Mouse (Mus musculus) hindbrain, embryonic 14.5 days (tissue): ENCODE results near the gene Ncaph2. TPM values are rescaled to one million over a fixed set of nuclear protein-coding genes. Genes with fewer than 3 reads are reported as not detected.

Source experiments
- ATAC-seq: fragments of 200-750 bp; cut with Nextera tagmentation; 2 replicates; pipeline ENCODE4 v1.8.0; 2017; ENCODE audit warnings: moderate number of reproducible peaks, mild to moderate bottlenecking, moderate TSS enrichment, moderate library complexity; ENCODE audit not compliant: low FRiP score
- DNase-seq: peaks from one replicate; pipeline ENCODE4 v3.0.0-alpha.2; 2015; ENCODE audit warnings: low spot score
- H3K27ac ChIP-seq: fragments of 300-500 bp; sonication (generic); 2 replicates; pipeline ENCODE4 v1.5.1; 2014; ENCODE audit warnings: mild to moderate bottlenecking, moderate library complexity
- H3K27me3 ChIP-seq: fragments of 300-500 bp; sonication (generic); 2 replicates; pipeline ENCODE4 v1.6.1; 2014; ENCODE audit warnings: mild to moderate bottlenecking, low read length, mixed read lengths; ENCODE audit not compliant: control insufficient read depth, insufficient read depth
- H3K36me3 ChIP-seq: fragments of 300-500 bp; sonication (generic); replicated peaks from 2 replicates; pipeline ENCODE4 v1.6.1; 2014; ENCODE audit not compliant: control insufficient read depth, insufficient read depth
- H3K4me1 ChIP-seq: fragments of 300-500 bp; sonication (generic); replicated peaks from 2 replicates; pipeline ENCODE4 v1.6.1; 2014; ENCODE audit warnings: antibody characterized with exemption, low read length, mixed read lengths; ENCODE audit not compliant: control insufficient read depth, insufficient read depth
- H3K4me2 ChIP-seq: fragments of 300-500 bp; sonication (generic); replicated peaks from 2 replicates; pipeline ENCODE4 v1.6.1; 2014; ENCODE audit warnings: mild to moderate bottlenecking, moderate library complexity
- H3K4me3 ChIP-seq: fragments of 300-500 bp; sonication (generic); replicated peaks from 2 replicates; pipeline ENCODE4 v1.5.1; 2014; ENCODE audit warnings: mild to moderate bottlenecking, low read length
- H3K9ac ChIP-seq: fragments of 300-500 bp; sonication (generic); 2 replicates; pipeline ENCODE4 v1.6.1; 2014
- H3K9me3 ChIP-seq: fragments of 300-500 bp; sonication (generic); 2 replicates; pipeline ENCODE4 v1.6.1; 2016; ENCODE audit warnings: low read length; ENCODE audit not compliant: control insufficient read depth
- WGBS: fragments of 180-500 bp; shearing (Covaris S2); extraction: QIAGEN DNeasy Blood & Tissue Kit; methylation state at CpG from one replicate; pipeline ENCODE4 v1.1.7; 2014; 5-methylcytosine and 5-hydroxymethylcytosine counted together
- polyA plus RNA-seq: library from polyadenylated mRNA; unstranded; fragments of >200 nt; fragmentation: Nextera tagmentation; extraction: Ambion mirVana; gene quantifications from 2 replicates; pipeline ENCODE4 v1.2.1, GENCODE M21; 2014

Gene Ncaph2
- 94.7 and 112 TPM in 2 replicates for polyA plus RNA-seq

GRCm38 (mm10) chr15:89355241-89356187 is at the start of gene Ncaph2, which contains the start of gene Lmf2:
TSS of gene Ncaph2 (plus strand) at chr15:89355719.
TSS of gene Lmf2 (minus strand) at chr15:89355659.
- no peaks in the 10 kb centered on the region for H3K27me3 ChIP-seq
- DNase-seq (peak; percentile 99), ATAC-seq (peak; percentile 93)
- peaks cover 19% of the 10 kb centered on the region for H3K4me1 ChIP-seq
- peak within 1 kb of the TSS; percentile 84 for H3K9ac ChIP-seq
- H3K4me2 ChIP-seq: peak within 1 kb of the TSS; percentile 80
- H3K36me3 ChIP-seq: peaks cover 33% of the 10 kb centered on the region
- under 1% methylated on average over 64 of the region's 64 CpGs for WGBS
- peak within 1 kb of the TSS; percentile 90 for H3K4me3 ChIP-seq
- H3K27ac ChIP-seq: peak within 1 kb of the TSS; percentile 85
- H3K9me3 ChIP-seq: no peaks in the 10 kb centered on the region

DNA sequence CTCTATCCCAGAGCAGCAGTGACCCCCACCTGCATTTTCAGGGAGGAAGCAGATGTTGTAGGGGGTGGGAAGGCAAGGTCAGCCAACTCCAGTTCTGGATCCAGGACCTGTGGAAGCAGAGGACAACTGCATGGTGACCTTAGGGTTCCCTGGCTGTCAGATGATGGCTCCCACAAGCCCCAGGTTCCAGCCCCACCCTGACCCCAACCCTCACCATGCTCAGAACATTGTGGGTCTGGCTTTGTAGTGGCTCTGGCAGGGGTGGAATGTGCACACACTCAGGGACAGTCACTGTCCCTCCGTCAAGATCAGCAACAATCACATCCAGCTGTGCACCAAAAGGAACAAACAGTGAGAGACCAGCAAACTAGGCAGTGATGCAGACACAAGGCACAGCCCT is 49.6 kb upstream of the Ncaph2 start:
- Histone ChIP-seq H3K27ac (no peak overlapping the region), H3K4me3 (no peak overlapping the region), H3K4me2 (no peak overlapping the region), H3K36me3 (peaks cover 66% of the 10 kb centered on the region), H3K4me1 (peaks cover 7% of the 10 kb centered on the region; the same call in 1 of the 2 replicates), H3K9me3 (no peaks in the 10 kb centered on the region), H3K9ac (no peak overlapping the region), H3K27me3 (no peaks in the 10 kb centered on the region)
- no peak for ATAC-seq
- WGBS: 87% methylated on average over 1 of the region's 1 CpGs
- DNase-seq: no peak

GRCm38 (mm10) chr15:89307461-89307860 is 48.1 kb upstream of the Ncaph2 start:
- 94% methylated on average over 13 of the region's 13 CpGs for WGBS
- no peaks in the 10 kb centered on the region for H3K27me3 ChIP-seq
- H3K9ac ChIP-seq: no peak overlapping the region
- no peak overlapping the region for H3K4me3 ChIP-seq
- DNase-seq: no peak
- peaks cover 51% of the 10 kb centered on the region for H3K36me3 ChIP-seq
- no peak overlapping the region for H3K4me2 ChIP-seq
- no peak for ATAC-seq
- no peaks in the 10 kb centered on the region for H3K9me3 ChIP-seq
- H3K27ac ChIP-seq: no peak overlapping the region
- H3K4me1 ChIP-seq: peaks cover 14% of the 10 kb centered on the region

DNA sequence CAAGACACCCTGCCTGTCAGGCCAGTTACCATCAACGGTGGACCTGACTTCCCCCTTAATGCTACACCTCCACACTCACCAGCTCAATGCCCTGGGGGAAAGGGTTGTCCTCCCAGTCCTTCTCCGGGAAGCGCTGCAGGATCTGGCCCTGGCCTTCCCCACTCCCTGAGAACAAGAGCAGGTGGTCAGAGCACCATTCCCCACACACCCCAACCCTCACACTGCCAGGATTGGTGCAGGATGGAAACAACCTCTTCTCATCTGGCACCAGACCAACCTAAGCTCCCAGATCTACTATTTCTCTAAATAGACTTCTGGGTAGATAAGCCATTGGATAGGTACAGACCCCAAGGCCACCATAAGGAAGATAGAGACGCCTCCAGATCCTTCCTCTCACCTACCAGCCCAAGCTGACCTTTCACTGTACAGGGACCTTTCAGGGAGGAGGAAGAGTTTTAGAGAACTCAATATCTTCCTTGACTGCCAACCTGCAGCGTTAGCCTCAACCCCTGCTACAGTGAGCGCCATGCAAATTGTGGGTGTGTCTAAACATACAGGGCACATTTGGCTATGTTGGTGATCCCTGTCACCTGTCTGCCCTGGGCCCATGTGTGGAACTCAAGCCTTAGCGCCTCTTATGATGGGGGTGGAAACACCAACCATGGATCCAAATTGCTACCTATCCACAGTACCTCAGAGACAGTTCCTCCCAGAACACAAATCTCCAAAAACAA is 46.9 kb upstream of the Ncaph2 start:
- Histone ChIP-seq H3K27ac (no peak overlapping the region), H3K9ac (no peak overlapping the region), H3K9me3 (no peaks in the 10 kb centered on the region), H3K4me2 (no peak overlapping the region), H3K36me3 (peaks cover 40% of the 10 kb centered on the region), H3K4me1 (peaks cover 23% of the 10 kb centered on the region), H3K27me3 (no peaks in the 10 kb centered on the region), H3K4me3 (no peak overlapping the region)
- no peak for ATAC-seq
- no peak for DNase-seq
- WGBS: 88% methylated on average over 7 of the region's 7 CpGs

- Histone ChIP-seq H3K27me3 (no peaks in the 10 kb centered on the region), H3K36me3 (peaks cover 25% of the 10 kb centered on the region), H3K27ac (no peak overlapping the region), H3K9ac (no peak overlapping the region), H3K4me3 (no peak overlapping the region), H3K4me2 (no peak overlapping the region), H3K4me1 (peaks cover 33% of the 10 kb centered on the region), H3K9me3 (no peaks in the 10 kb centered on the region)
- WGBS: 66% methylated on average over 5 of the region's 6 CpGs
- DNase-seq: no peak
- no peak for ATAC-seq
These were observed 45.5 kb upstream of the Ncaph2 start for GRCm38 (mm10) chr15:89309962-89310498.

GRCm38 (mm10) chr15:89313359-89313758 is 42.2 kb upstream of the Ncaph2 start:
- H3K4me1 ChIP-seq: peaks cover 33% of the 10 kb centered on the region
- ATAC-seq (no peak), DNase-seq (no peak)
- H3K27ac ChIP-seq: no peak overlapping the region
- H3K9me3 ChIP-seq: no peaks in the 10 kb centered on the region
- 87% methylated on average over 4 of the region's 4 CpGs for WGBS
- H3K4me3 ChIP-seq: no peak overlapping the region
- peak overlapping the region; percentile 80 for H3K4me2 ChIP-seq
- H3K36me3 ChIP-seq: no peaks in the 10 kb centered on the region
- H3K27me3 ChIP-seq: no peaks in the 10 kb centered on the region
- no peak overlapping the region for H3K9ac ChIP-seq

DNA sequence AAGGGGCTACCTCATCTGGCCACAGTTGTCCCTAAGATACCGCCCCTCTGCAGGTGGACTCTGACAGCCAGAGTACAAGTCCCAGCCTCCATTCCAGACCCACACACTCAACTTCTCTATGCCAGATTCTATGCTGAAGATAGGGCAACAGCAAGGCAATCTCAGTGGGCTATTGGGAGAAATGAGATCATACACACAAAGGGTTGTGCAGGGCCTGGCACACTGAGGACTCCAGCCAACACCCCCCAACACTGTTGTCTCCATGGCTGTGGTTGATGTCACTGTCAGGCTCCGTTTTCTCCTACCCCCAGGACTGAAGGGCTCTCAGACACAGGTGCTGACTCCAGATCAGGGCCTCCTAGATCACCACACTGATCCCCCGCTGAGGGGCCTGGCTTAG is 41.4 kb upstream of the Ncaph2 start:
- H3K4me1 ChIP-seq: peaks cover 33% of the 10 kb centered on the region
- H3K27me3 ChIP-seq: no peaks in the 10 kb centered on the region
- H3K36me3 ChIP-seq: no peaks in the 10 kb centered on the region
- peak overlapping the region; percentile 80 for H3K4me2 ChIP-seq
- ATAC-seq: no peak
- H3K4me3 ChIP-seq: peak overlapping the region; percentile 99
- DNase-seq: no peak
- no peak overlapping the region for H3K27ac ChIP-seq
- WGBS: 27% methylated on average over 3 of the region's 3 CpGs
- no peaks in the 10 kb centered on the region for H3K9me3 ChIP-seq
- peak overlapping the region; percentile 91 for H3K9ac ChIP-seq

DNA sequence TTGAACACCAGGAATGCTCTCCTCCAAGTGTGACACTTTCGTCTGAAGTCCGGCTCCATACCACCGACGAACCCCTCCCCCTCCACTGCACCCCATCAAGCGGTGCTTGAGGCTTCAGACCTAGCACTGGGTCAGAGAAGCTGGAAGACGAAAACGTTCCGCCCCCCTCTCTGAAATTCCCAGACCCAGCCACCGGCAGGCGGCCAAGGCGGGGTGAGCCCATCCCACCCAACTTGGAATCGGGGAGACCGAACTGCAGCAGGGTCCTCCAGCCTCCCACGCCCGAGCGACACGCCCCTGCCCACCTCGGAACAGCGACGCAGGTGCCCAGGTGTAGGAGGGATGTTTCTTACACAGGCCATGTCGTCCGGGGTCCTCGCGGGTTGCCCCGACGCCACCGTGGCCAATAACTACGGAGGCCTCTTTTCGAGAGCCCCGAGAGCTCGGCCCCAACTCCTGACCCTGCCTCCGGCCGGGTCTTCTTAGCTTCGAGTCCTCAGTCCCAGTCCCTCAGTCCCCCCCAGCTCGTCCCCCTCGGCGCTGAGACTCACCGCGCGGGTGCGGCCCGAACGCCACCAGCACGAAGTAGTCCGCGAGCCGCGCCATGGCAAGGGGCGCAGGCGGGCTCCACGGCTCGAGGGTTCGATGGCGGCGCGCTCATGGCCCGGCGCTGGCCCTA is 40.9 kb upstream of the Ncaph2 start:
- Histone ChIP-seq H3K4me3 (peak overlapping the region; percentile 99), H3K9me3 (no peaks in the 10 kb centered on the region), H3K4me1 (peaks cover 33% of the 10 kb centered on the region), H3K27ac (peak overlapping the region; percentile 54), H3K9ac (peak overlapping the region; percentile 91), H3K36me3 (no peaks in the 10 kb centered on the region), H3K27me3 (no peaks in the 10 kb centered on the region), H3K4me2 (peak overlapping the region; percentile 80)
- under 1% methylated on average over 58 of the region's 58 CpGs for WGBS
- ATAC-seq: peak; percentile 19; the same call in 1 of the 2 replicates
- no peak for DNase-seq
